Mouse (Mus musculus) embryonic facial prominence, embryonic 11.5 days (tissue): ENCODE measurements around the gene Eed. TPM values are rescaled to one million over a fixed set of nuclear protein-coding genes. Genes with fewer than 3 reads are reported as not detected.

Source experiments
- ATAC-seq: fragments of 200-750 bp; cut with Nextera tagmentation; replicated peaks from 2 replicates; pipeline ENCODE4 v1.8.0; 2017; ENCODE audit warnings: low read depth; ENCODE audit not compliant: insufficient number of reproducible peaks, low FRiP score, low TSS enrichment
- DNase-seq: peaks from one replicate; pipeline ENCODE4 v3.0.0-alpha.2; 2015; ENCODE audit warnings: low spot score
- H3K27ac ChIP-seq: fragments of 300-500 bp; sonication (generic); replicated peaks from 2 replicates; pipeline ENCODE4 v1.5.1; 2014; ENCODE audit warnings: mild to moderate bottlenecking, low read depth, low read length, control low read depth
- H3K27me3 ChIP-seq: fragments of 300-500 bp; sonication (generic); 2 replicates; pipeline ENCODE4 v1.6.1; 2014; ENCODE audit warnings: mild to moderate bottlenecking, low read length, moderate library complexity, mixed read lengths; ENCODE audit not compliant: control insufficient read depth, insufficient read depth
- H3K36me3 ChIP-seq: fragments of 300-500 bp; sonication (generic); replicated peaks from 2 replicates; pipeline ENCODE4 v1.6.1; 2014; ENCODE audit warnings: low read depth, mild to moderate bottlenecking, low read length, moderate library complexity, mixed read lengths; ENCODE audit not compliant: control insufficient read depth, insufficient read depth
- H3K4me1 ChIP-seq: fragments of 300-500 bp; sonication (generic); 2 replicates; pipeline ENCODE4 v1.6.1; 2014; ENCODE audit warnings: low read length, mixed read lengths; ENCODE audit not compliant: control insufficient read depth, insufficient read depth
- H3K4me2 ChIP-seq: fragments of 300-500 bp; sonication (generic); 2 replicates; pipeline ENCODE4 v1.6.1; 2014; ENCODE audit warnings: low read depth, mild to moderate bottlenecking, control low read depth, low read length, moderate library complexity
- H3K4me3 ChIP-seq: fragments of 300-500 bp; sonication (generic); 2 replicates; pipeline ENCODE4 v1.5.1; 2014; ENCODE audit warnings: low read depth, low read length, control low read depth
- H3K9ac ChIP-seq: fragments of 300-500 bp; sonication (generic); replicated peaks from 2 replicates; pipeline ENCODE4 v1.6.1; 2014; ENCODE audit warnings: mild to moderate bottlenecking, control low read depth, low read length
- H3K9me3 ChIP-seq: fragments of 300-500 bp; sonication (generic); replicated peaks from 2 replicates; pipeline ENCODE4 v1.6.1; 2016; ENCODE audit warnings: mild to moderate bottlenecking, low read length, inconsistent platforms, mixed read lengths; ENCODE audit not compliant: control insufficient read depth
- WGBS: fragments of 180-500 bp; shearing (Covaris S2); extraction: QIAGEN DNeasy Blood & Tissue Kit; methylation state at CpG from one replicate; pipeline ENCODE4 v1.1.7; 2014; 5-methylcytosine and 5-hydroxymethylcytosine counted together
- polyA plus RNA-seq: library from polyadenylated mRNA; unstranded; fragments of >200 nt; fragmentation: Nextera tagmentation; extraction: Ambion mirVana; gene quantifications from 2 replicates; pipeline ENCODE4 v1.2.1, GENCODE M21; 2014

Eed gene
- polyA plus RNA-seq, 1 experiment from 2014 or later = 100 TPM

- DNase-seq (peak; percentile 50), ATAC-seq (no peak)
- Histone ChIP-seq H3K27ac (no peak overlapping the region), H3K36me3 (no peaks in the 10 kb centered on the region), H3K9me3 (no peaks in the 10 kb centered on the region), H3K4me3 (no peak overlapping the region), H3K4me1 (no peaks in the 10 kb centered on the region), H3K9ac (no peak overlapping the region), H3K4me2 (no peak overlapping the region), H3K27me3 (no peaks in the 10 kb centered on the region)
- 18% methylated on average over 5 of the region's 5 CpGs for WGBS
Observed at GRCm38 (mm10) chr7:90016930-90017588, 36.3 kb upstream of the Eed start.

- ATAC-seq (no peak), DNase-seq (no peak)
- Histone ChIP-seq H3K27ac (no peak overlapping the region), H3K27me3 (no peaks in the 10 kb centered on the region), H3K9ac (no peak overlapping the region), H3K4me3 (no peak overlapping the region), H3K4me2 (no peak overlapping the region), H3K36me3 (no peaks in the 10 kb centered on the region), H3K4me1 (no peaks in the 10 kb centered on the region), H3K9me3 (no peaks in the 10 kb centered on the region)
- 70% methylated on average over 4 of the region's 4 CpGs for WGBS
Observed at GRCm38 (mm10) chr7:90016459-90016858, 35.7 kb upstream of the Eed start.

GRCm38 (mm10) chr7:90006667-90007653 lies 26.2 kb upstream of the Eed start:
- 46% methylated on average over 8 of the region's 8 CpGs for WGBS
- ATAC-seq = no peak

DNA sequence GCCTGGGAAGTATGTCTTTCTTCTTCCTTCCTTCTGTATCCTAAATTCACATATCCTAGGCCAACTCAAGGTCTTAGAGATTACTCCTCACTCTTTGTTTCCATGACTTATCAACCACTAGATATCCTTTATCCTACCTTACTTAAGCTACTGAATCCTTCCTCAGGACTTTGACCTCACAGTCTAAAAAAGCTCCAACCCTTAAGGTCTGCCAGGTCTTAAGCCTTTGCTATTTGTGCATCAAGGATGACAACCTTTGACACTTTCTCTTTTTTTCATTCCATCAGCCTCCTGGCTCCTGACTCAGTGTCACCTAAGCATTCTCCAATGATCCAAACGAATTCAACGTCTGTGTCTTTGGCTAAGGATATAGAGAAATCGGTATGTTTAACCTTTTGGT lies 24.0 kb upstream of the Eed start:
- no peak for ATAC-seq

More at GRCm38 (mm10) chr7:90006667-90007653, 26.2 kb upstream of the Eed start:
- DNase-seq = no peak
- Histone ChIP-seq H3K27ac (no peak overlapping the region), H3K4me1 (no peaks in the 10 kb centered on the region), H3K9me3 (no peaks in the 10 kb centered on the region), H3K4me3 (no peak overlapping the region), H3K27me3 (no peaks in the 10 kb centered on the region), H3K9ac (no peak overlapping the region), H3K36me3 (no peaks in the 10 kb centered on the region), H3K4me2 (no peak overlapping the region)

DNA sequence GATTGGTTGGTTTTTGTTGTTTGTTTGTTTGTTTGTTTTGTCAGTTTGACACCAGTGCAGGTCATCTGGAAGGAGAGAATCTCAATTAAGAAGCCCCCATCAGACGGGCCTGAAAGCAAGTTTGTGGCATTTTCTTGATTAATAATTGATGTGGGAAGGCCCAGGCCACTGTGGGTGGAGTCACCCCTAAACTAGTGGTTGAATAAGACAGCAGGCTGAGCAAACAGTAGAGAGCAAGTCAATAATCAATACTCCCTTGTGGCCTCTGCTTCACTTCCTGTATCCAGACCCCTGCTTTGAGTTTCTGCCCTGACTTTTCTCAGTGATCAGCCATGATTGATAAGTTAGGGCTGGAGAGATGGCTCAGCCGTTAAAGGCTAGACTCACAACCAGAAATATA lies 21.6 kb upstream of the Eed start:
- H3K4me1 ChIP-seq = no peaks in the 10 kb centered on the region
- ATAC-seq (no peak), DNase-seq (no peak)
- H3K36me3 ChIP-seq = no peaks in the 10 kb centered on the region
- no peak overlapping the region for H3K4me3 ChIP-seq
- no peak overlapping the region for H3K4me2 ChIP-seq
- no peak overlapping the region for H3K27ac ChIP-seq
- no peak overlapping the region for H3K9ac ChIP-seq
- 63% methylated on average over 2 of the region's 2 CpGs for WGBS
- H3K27me3 ChIP-seq = no peaks in the 10 kb centered on the region
- H3K9me3 ChIP-seq = no peaks in the 10 kb centered on the region

More for the DNA sequence above, 24.0 kb upstream of the Eed start:
- no peak overlapping the region for H3K9ac ChIP-seq
- no peak overlapping the region for H3K4me2 ChIP-seq
- DNase-seq = no peak
- 90% methylated on average over 3 of the region's 3 CpGs for WGBS
- H3K27me3 ChIP-seq = no peaks in the 10 kb centered on the region
- no peaks in the 10 kb centered on the region for H3K4me1 ChIP-seq
- no peak overlapping the region for H3K27ac ChIP-seq
- H3K9me3 ChIP-seq = no peaks in the 10 kb centered on the region
- no peaks in the 10 kb centered on the region for H3K36me3 ChIP-seq
- no peak overlapping the region for H3K4me3 ChIP-seq

- Histone ChIP-seq H3K27ac (no peak overlapping the region), H3K4me1 (no peaks in the 10 kb centered on the region), H3K4me3 (no peak overlapping the region), H3K36me3 (no peaks in the 10 kb centered on the region), H3K4me2 (no peak overlapping the region), H3K9me3 (no peaks in the 10 kb centered on the region), H3K9ac (no peak overlapping the region), H3K27me3 (no peaks in the 10 kb centered on the region)
- DNase-seq = no peak
- WGBS = 89% methylated on average over 5 of the region's 5 CpGs
- ATAC-seq = no peak
Observed at GRCm38 (mm10) chr7:89999491-89999890, 18.7 kb upstream of the Eed start.

GRCm38 (mm10) chr7:89998624-89999006 lies 17.8 kb upstream of the Eed start:
- H3K4me2 ChIP-seq = no peak overlapping the region
- H3K9me3 ChIP-seq = no peaks in the 10 kb centered on the region
- H3K4me3 ChIP-seq = no peak overlapping the region
- H3K9ac ChIP-seq = no peak overlapping the region
- no peak for ATAC-seq
- H3K27ac ChIP-seq = no peak overlapping the region
- no peaks in the 10 kb centered on the region for H3K27me3 ChIP-seq
- no peaks in the 10 kb centered on the region for H3K36me3 ChIP-seq
- H3K4me1 ChIP-seq = no peaks in the 10 kb centered on the region
- peak; percentile 21 for DNase-seq
- WGBS = 79% methylated on average over 2 of the region's 2 CpGs
